Mouse (Mus musculus) heart, adult 10 weeks (tissue): ENCODE data around the gene Abca7. TPM values are rescaled to one million over a fixed set of nuclear protein-coding genes. Genes with fewer than 3 reads are reported as not detected.

ENCODE experiments used
- polyA plus RNA-seq: library from polyadenylated mRNA; stranded (reverse); fragments of 350-450 nt; fragmentation: Illumina TruSeq; extraction: RNeasy Lipid Tissue Mini Kit (QIAGEN cat#74804); gene quantifications from one replicate; pipeline ENCODE4 v1.2.3, GENCODE M21; 2014; ENCODE audit warnings: low read depth, low replicate concordance

The Abca7 gene
- polyA plus RNA-seq, result 7.2 TPM

GRCm38 (mm10) chr10:79996272-79997033 is at the start of gene Abca7:
Abca7 (plus strand) TSS chr10:79996494.

GRCm38 (mm10) chr10:79959847-79960601 is 36.3 kb upstream of the Abca7 start, which contains the start of gene Wdr18:
Wdr18 (plus strand) TSS chr10:79960152.

GRCm38 (mm10) chr10:79970415-79971182 is 25.7 kb upstream of the Abca7 start, which contains the start of gene Grin3b:
Grin3b (plus strand) TSS chr10:79970715.

GRCm38 (mm10) chr10:79984195-79984816 is 12.0 kb upstream of the Abca7 start, which contains the start of gene Tmem259:
Tmem259 (minus strand) TSS chr10:79984330.

GRCm38 (mm10) chr10:79988506-79989271 is 7.6 kb upstream of the Abca7 start, which contains the start of gene Cnn2:
Cnn2 (plus strand) TSS chr10:79988584.

GRCm38 (mm10) chr10:80016511-80016910 is 20.2 kb downstream of the Abca7 start, which contains the start of gene Arhgap45:
Arhgap45 (plus strand) TSS chr10:80016653.

GRCm38 (mm10) chr10:80039559-80039979 is 43.3 kb downstream of the Abca7 start, which contains the start of gene Polr2e:
Polr2e (minus strand) TSS chr10:80039795.

GRCm38 (mm10) chr10:80047041-80047565 is 50.8 kb downstream of the Abca7 start, which contains the start of gene Gpx4:
Gpx4 (plus strand) TSS chr10:80047166.

Other genes with a start within 250 kb of the Abca7 start
- gene Polrmt, start 249.9 kb upstream of the Abca7 start, polyA plus RNA-seq, result 44.1 TPM
- gene Fgf22, start 241.4 kb upstream of the Abca7 start, polyA plus RNA-seq, result not detected
- gene Rnf126, start 229.5 kb upstream of the Abca7 start, polyA plus RNA-seq, result 22.6 TPM
- gene Fstl3, start 219.2 kb upstream of the Abca7 start, polyA plus RNA-seq, result 8.3 TPM
- gene Prss57, start 205.5 kb upstream of the Abca7 start, polyA plus RNA-seq, result not detected
- gene Palm, start 202.9 kb upstream of the Abca7 start, polyA plus RNA-seq, result 53.4 TPM
- gene Misp, start 175.5 kb upstream of the Abca7 start, polyA plus RNA-seq, result 0.99 TPM
- 38.6 TPM for gene Ptbp1, start 142.1 kb upstream of the Abca7 start, polyA plus RNA-seq
- not detected for gene Prtn3, start 122.0 kb upstream of the Abca7 start, polyA plus RNA-seq
- gene Plppr3, start 121.9 kb upstream of the Abca7 start, polyA plus RNA-seq, result 0.34 TPM
- gene Elane, start 110.2 kb upstream of the Abca7 start, polyA plus RNA-seq, result not detected
- 72.1 TPM for gene Cfd, start 105.6 kb upstream of the Abca7 start, polyA plus RNA-seq
- 25.5 TPM for gene Med16, start 87.6 kb upstream of the Abca7 start, polyA plus RNA-seq
- not detected for gene Gm26602, start 85.6 kb upstream of the Abca7 start, polyA plus RNA-seq
- gene Kiss1r, start 79.5 kb upstream of the Abca7 start, polyA plus RNA-seq, result 0.55 TPM
- gene R3hdm4, start 75.3 kb upstream of the Abca7 start, polyA plus RNA-seq, result 70.4 TPM
- 1.1 TPM for gene Arid3a, start 69.5 kb upstream of the Abca7 start, polyA plus RNA-seq
- gene Wdr18, start 36.3 kb upstream of the Abca7 start, polyA plus RNA-seq, result 21.5 TPM
- 0.18 TPM for gene Grin3b, start 25.8 kb upstream of the Abca7 start, polyA plus RNA-seq
- 104 TPM for gene Tmem259, start 12.2 kb upstream of the Abca7 start, polyA plus RNA-seq
- gene Cnn2, start 7.9 kb upstream of the Abca7 start, polyA plus RNA-seq, result 40.1 TPM
- gene Arhgap45, start 20.2 kb downstream of the Abca7 start, polyA plus RNA-seq, result 5.2 TPM
- gene Polr2e, start 43.3 kb downstream of the Abca7 start, polyA plus RNA-seq, result 122 TPM
- 933 TPM for gene Gpx4, start 50.7 kb downstream of the Abca7 start, polyA plus RNA-seq
- gene Sbno2, start 109.1 kb downstream of the Abca7 start, polyA plus RNA-seq, result 10.9 TPM
- 137 TPM for gene Stk11, start 119.3 kb downstream of the Abca7 start, polyA plus RNA-seq
- gene Atp5d, start 142.1 kb downstream of the Abca7 start, polyA plus RNA-seq, result 1,104 TPM
- 2.6 TPM for gene Cbarp, start 144.3 kb downstream of the Abca7 start, polyA plus RNA-seq
- 39.3 TPM for gene Midn, start 151.8 kb downstream of the Abca7 start, polyA plus RNA-seq
- 89.8 TPM for gene Cirbp, start 169.5 kb downstream of the Abca7 start, polyA plus RNA-seq
- gene 1600002K03Rik, start 176.4 kb downstream of the Abca7 start, polyA plus RNA-seq, result 13.6 TPM
- gene Efna2, start 183.0 kb downstream of the Abca7 start, polyA plus RNA-seq, result 1.8 TPM
- gene Mum1, start 229.9 kb downstream of the Abca7 start, polyA plus RNA-seq, result 21.1 TPM